Mouse (Mus musculus) lung, embryonic 15.5 days (tissue): ENCODE measurements around the gene Bach2. TPM values are rescaled to one million over a fixed set of nuclear protein-coding genes. Genes with fewer than 3 reads are reported as not detected.

Experiments used
- ATAC-seq: fragments of 200-750 bp; cut with Nextera tagmentation; 2 replicates; pipeline ENCODE4 v1.8.0; 2017; ENCODE audit warnings: moderate number of reproducible peaks, borderline replicate concordance; ENCODE audit not compliant: low FRiP score, low TSS enrichment; ENCODE audit errors: extremely low read depth
- H3K27ac ChIP-seq: fragments of 300-500 bp; sonication (generic); 2 replicates; pipeline ENCODE4 v1.5.1; 2015; ENCODE audit warnings: moderate library complexity, mild to moderate bottlenecking, inconsistent platforms
- H3K27me3 ChIP-seq: fragments of 300-500 bp; sonication (generic); 2 replicates; pipeline ENCODE4 v1.6.1; 2015; ENCODE audit warnings: inconsistent platforms
- H3K36me3 ChIP-seq: fragments of 300-500 bp; sonication (generic); 2 replicates; pipeline ENCODE4 v1.6.1; 2015; ENCODE audit warnings: inconsistent platforms
- H3K4me1 ChIP-seq: fragments of 300-500 bp; sonication (generic); 2 replicates; pipeline ENCODE4 v1.6.1; 2015; ENCODE audit warnings: inconsistent platforms
- H3K4me2 ChIP-seq: fragments of 300-500 bp; sonication (generic); 2 replicates; pipeline ENCODE4 v1.6.1; 2015; ENCODE audit warnings: inconsistent platforms, mild to moderate bottlenecking, moderate library complexity
- H3K4me3 ChIP-seq: fragments of 300-500 bp; sonication (generic); 2 replicates; pipeline ENCODE4 v1.5.1; 2015; ENCODE audit warnings: mild to moderate bottlenecking, inconsistent platforms
- H3K9ac ChIP-seq: fragments of 300-500 bp; sonication (generic); 2 replicates; pipeline ENCODE4 v1.6.1; 2015; ENCODE audit warnings: inconsistent platforms
- H3K9me3 ChIP-seq: fragments of 300-500 bp; sonication (generic); 2 replicates; pipeline ENCODE4 v1.6.1; 2016; ENCODE audit warnings: inconsistent platforms
- WGBS: fragments of 180-500 bp; shearing (Covaris S2); methylation state at CpG from one replicate; pipeline ENCODE4 v1.1.7; 2015; 5-methylcytosine and 5-hydroxymethylcytosine counted together
- polyA plus RNA-seq: library from polyadenylated mRNA; unstranded; fragments of >200 nt; fragmentation: Nextera tagmentation; extraction: Ambion mirVana; gene quantifications from 2 replicates; pipeline ENCODE4 v1.2.1, GENCODE M21; 2015

The Bach2 gene
- polyA plus RNA-seq, 1 experiment from 2014 or later: 10.5 TPM

GRCm38 (mm10) chr4:32573586-32573985 is 335.0 kb downstream of the Bach2 start:
- Histone ChIP-seq H3K9ac (no peak overlapping the region), H3K36me3 (no peaks in the 10 kb centered on the region), H3K4me2 (no peak overlapping the region), H3K27me3 (no peaks in the 10 kb centered on the region), H3K4me3 (no peak overlapping the region), H3K4me1 (0 out of 2 replicates have a peak, but pooled peaks cover 10% of the 10 kb centered on the region), H3K9me3 (no peaks in the 10 kb centered on the region), H3K27ac (no peak overlapping the region)
- WGBS: 80% methylated on average over 5 of the region's 5 CpGs
- no peak for ATAC-seq

- Histone ChIP-seq H3K4me3 (no peak overlapping the region), H3K4me1 (0 out of 2 replicates have a peak, but pooled peaks cover 10% of the 10 kb centered on the region), H3K36me3 (no peaks in the 10 kb centered on the region), H3K4me2 (no peak overlapping the region), H3K27me3 (no peaks in the 10 kb centered on the region), H3K27ac (no peak overlapping the region), H3K9ac (no peak overlapping the region), H3K9me3 (no peaks in the 10 kb centered on the region)
- ATAC-seq: no peak
- WGBS: 83% methylated on average over 1 of the region's 1 CpGs
These were observed 336.0 kb downstream of the Bach2 start for GRCm38 (mm10) chr4:32574604-32575003.

GRCm38 (mm10) chr4:32575165-32575564 is 336.6 kb downstream of the Bach2 start:
- Histone ChIP-seq H3K4me3 (no peak overlapping the region), H3K27me3 (no peaks in the 10 kb centered on the region), H3K9ac (no peak overlapping the region), H3K4me1 (0 out of 2 replicates have a peak, but pooled peaks cover 6% of the 10 kb centered on the region), H3K36me3 (no peaks in the 10 kb centered on the region), H3K4me2 (no peak overlapping the region), H3K9me3 (no peaks in the 10 kb centered on the region), H3K27ac (no peak overlapping the region)
- WGBS: 56% methylated on average over 9 of the region's 9 CpGs
- ATAC-seq: no peak

- Histone ChIP-seq H3K36me3 (no peaks in the 10 kb centered on the region), H3K9ac (no peak overlapping the region), H3K27ac (no peak overlapping the region), H3K4me3 (no peak overlapping the region), H3K27me3 (no peaks in the 10 kb centered on the region), H3K4me2 (no peak overlapping the region), H3K4me1 (no peaks in the 10 kb centered on the region), H3K9me3 (no peaks in the 10 kb centered on the region)
- whole genome bisulfite sequencing: 79% methylated on average over 8 of the region's 8 CpGs
- ATAC-seq: no peak
These were observed 341.2 kb downstream of the Bach2 start for GRCm38 (mm10) chr4:32579850-32580249.

- no peaks in the 10 kb centered on the region for H3K4me1 ChIP-seq
These were observed 345.6 kb downstream of the Bach2 start for GRCm38 (mm10) chr4:32584181-32584580.

GRCm38 (mm10) chr4:32586596-32586995 is 348.0 kb downstream of the Bach2 start:
- H3K9ac ChIP-seq: no peak overlapping the region
- H3K36me3 ChIP-seq: no peaks in the 10 kb centered on the region
- H3K4me2 ChIP-seq: no peak overlapping the region
- H3K9me3 ChIP-seq: no peaks in the 10 kb centered on the region
- no peaks in the 10 kb centered on the region for H3K27me3 ChIP-seq
- ATAC-seq: no peak
- 10% methylated on average over 9 of the region's 9 CpGs for WGBS
- H3K4me1 ChIP-seq: no peaks in the 10 kb centered on the region
- no peak overlapping the region for H3K4me3 ChIP-seq
- no peak overlapping the region for H3K27ac ChIP-seq

More at GRCm38 (mm10) chr4:32584181-32584580, 345.6 kb downstream of the Bach2 start:
- Histone ChIP-seq H3K36me3 (no peaks in the 10 kb centered on the region), H3K9me3 (no peaks in the 10 kb centered on the region), H3K27me3 (no peaks in the 10 kb centered on the region), H3K27ac (0 out of 2 replicates have a peak overlapping the region, but pooled peaks have one; percentile 15), H3K4me3 (no peak overlapping the region), H3K9ac (no peak overlapping the region), H3K4me2 (no peak overlapping the region)
- 43% methylated on average over 6 of the region's 6 CpGs for WGBS
- ATAC-seq: peak; percentile 64; the same call in 1 of the 2 replicates

- H3K4me2 ChIP-seq: no peak overlapping the region
- no peak for ATAC-seq
- no peaks in the 10 kb centered on the region for H3K9me3 ChIP-seq
- 83% methylated on average over 5 of the region's 5 CpGs for whole genome bisulfite sequencing
- H3K9ac ChIP-seq: no peak overlapping the region
- no peaks in the 10 kb centered on the region for H3K4me1 ChIP-seq
- no peak overlapping the region for H3K27ac ChIP-seq
- no peak overlapping the region for H3K4me3 ChIP-seq
- H3K27me3 ChIP-seq: no peaks in the 10 kb centered on the region
- no peaks in the 10 kb centered on the region for H3K36me3 ChIP-seq
These were observed 348.9 kb downstream of the Bach2 start for GRCm38 (mm10) chr4:32587543-32587942.

GRCm38 (mm10) chr4:32588237-32588636 is 349.6 kb downstream of the Bach2 start:
- H3K4me3 ChIP-seq: no peak overlapping the region
- H3K27me3 ChIP-seq: no peaks in the 10 kb centered on the region
- no peak overlapping the region for H3K27ac ChIP-seq
- H3K9ac ChIP-seq: no peak overlapping the region
- H3K36me3 ChIP-seq: no peaks in the 10 kb centered on the region
- 81% methylated on average over 6 of the region's 6 CpGs for WGBS
- ATAC-seq: no peak
- no peaks in the 10 kb centered on the region for H3K9me3 ChIP-seq
- no peak overlapping the region for H3K4me2 ChIP-seq
- no peaks in the 10 kb centered on the region for H3K4me1 ChIP-seq

GRCm38 (mm10) chr4:32601135-32601534 is 362.5 kb downstream of the Bach2 start:
- no peak overlapping the region for H3K27ac ChIP-seq
- 18% methylated on average over 12 of the region's 12 CpGs for WGBS
- no peaks in the 10 kb centered on the region for H3K27me3 ChIP-seq
- H3K9me3 ChIP-seq: no peaks in the 10 kb centered on the region
- ATAC-seq: no peak
- no peak overlapping the region for H3K9ac ChIP-seq
- no peak overlapping the region for H3K4me2 ChIP-seq
- no peak overlapping the region for H3K4me3 ChIP-seq
- no peaks in the 10 kb centered on the region for H3K36me3 ChIP-seq
- H3K4me1 ChIP-seq: no peaks in the 10 kb centered on the region

- no peak for ATAC-seq
- Histone ChIP-seq H3K4me2 (no peak within 1 kb of the TSS), H3K4me1 (no peaks in the 10 kb centered on the region), H3K27ac (no peak within 1 kb of the TSS), H3K36me3 (no peaks in the 10 kb centered on the region), H3K9me3 (no peaks in the 10 kb centered on the region), H3K4me3 (no peak within 1 kb of the TSS), H3K9ac (no peak within 1 kb of the TSS), H3K27me3 (no peaks in the 10 kb centered on the region)
- WGBS: 63% methylated on average over 3 of the region's 3 CpGs
These were observed 364.1 kb downstream of the Bach2 start, which contains the start of gene Gja10 for GRCm38 (mm10) chr4:32602660-32603059. Gene Gja10 (minus strand): TSS chr4:32602760.

- peak within 1 kb of the TSS; percentile 86 for H3K9ac ChIP-seq
- peak within 1 kb of the TSS; percentile 76 for H3K4me2 ChIP-seq
- H3K9me3 ChIP-seq: no peaks in the 10 kb centered on the region
- peak; percentile 99 for ATAC-seq
- no peaks in the 10 kb centered on the region for H3K27me3 ChIP-seq
- H3K36me3 ChIP-seq: no peaks in the 10 kb centered on the region
- H3K4me3 ChIP-seq: peak within 1 kb of the TSS; percentile 91
- H3K27ac ChIP-seq: peak within 1 kb of the TSS; percentile 85
- under 1% methylated on average over 67 of the region's 67 CpGs for WGBS
- H3K4me1 ChIP-seq: peaks cover 18% of the 10 kb centered on the region
These were observed 376.7 kb downstream of the Bach2 start, which contains the start of gene Casp8ap2 for GRCm38 (mm10) chr4:32615034-32615881. Gene Casp8ap2 (plus strand): TSS chr4:32615451.

- Histone ChIP-seq H3K27me3 (no peaks in the 10 kb centered on the region), H3K9ac (no peak overlapping the region), H3K36me3 (peaks cover 9% of the 10 kb centered on the region; the same call in 1 of the 2 replicates), H3K4me1 (peaks cover 14% of the 10 kb centered on the region; the same call in 1 of the 2 replicates), H3K27ac (no peak overlapping the region), H3K9me3 (no peaks in the 10 kb centered on the region), H3K4me2 (no peak overlapping the region), H3K4me3 (no peak overlapping the region)
- ATAC-seq: no peak
These were observed 383.0 kb downstream of the Bach2 start for GRCm38 (mm10) chr4:32621637-32622036.
